Mouse (Mus musculus) midbrain, postnatal 0 days (tissue): ENCODE measurements around the gene Mcoln1. TPM values are rescaled to one million over a fixed set of nuclear protein-coding genes. Genes with fewer than 3 reads are reported as not detected.

Experiments
- ATAC-seq: fragments of 200-750 bp; cut with Nextera tagmentation; 2 replicates; pipeline ENCODE4 v1.8.0; 2017; ENCODE audit warnings: moderate number of reproducible peaks, mild to moderate bottlenecking, moderate TSS enrichment, moderate library complexity; ENCODE audit not compliant: low FRiP score
- DNase-seq: peaks from one replicate; pipeline ENCODE4 v3.0.0-alpha.2; 2015; ENCODE audit warnings: low spot score
- H3K27ac ChIP-seq: fragments of 300-500 bp; sonication (generic); 2 replicates; pipeline ENCODE4 v1.5.1; 2014; ENCODE audit warnings: low read depth, mild to moderate bottlenecking, low read length, mixed read lengths
- H3K27me3 ChIP-seq: fragments of 300-500 bp; sonication (generic); 2 replicates; pipeline ENCODE4 v1.6.1; 2014; ENCODE audit warnings: low read length, control low read depth, mixed read lengths; ENCODE audit not compliant: insufficient read depth
- H3K36me3 ChIP-seq: fragments of 300-500 bp; sonication (generic); 2 replicates; pipeline ENCODE4 v1.6.1; 2014; ENCODE audit warnings: low read length, control low read depth, mixed read lengths; ENCODE audit not compliant: insufficient read depth
- H3K4me1 ChIP-seq: fragments of 300-500 bp; sonication (generic); 2 replicates; pipeline ENCODE4 v1.6.1; 2014; ENCODE audit warnings: mild to moderate bottlenecking, control low read depth, antibody characterized with exemption, low read length, mixed read lengths; ENCODE audit not compliant: insufficient read depth
- H3K4me2 ChIP-seq: fragments of 300-500 bp; sonication (generic); 2 replicates; pipeline ENCODE4 v1.6.1; 2014; ENCODE audit warnings: low read depth, mild to moderate bottlenecking, low read length, mixed read lengths; ENCODE audit not compliant: poor library complexity, severe bottlenecking
- H3K4me3 ChIP-seq: fragments of 300-500 bp; sonication (generic); 2 replicates; pipeline ENCODE4 v1.5.1; 2014; ENCODE audit warnings: low read depth, mild to moderate bottlenecking, low read length, moderate library complexity
- H3K9ac ChIP-seq: fragments of 300-500 bp; sonication (generic); replicated peaks from 2 replicates; pipeline ENCODE4 v1.6.1; 2014; ENCODE audit warnings: mild to moderate bottlenecking, low read length, moderate library complexity, mixed read lengths; ENCODE audit not compliant: poor library complexity, severe bottlenecking
- H3K9me3 ChIP-seq: fragments of 300-500 bp; sonication (generic); 2 replicates; pipeline ENCODE4 v1.6.1; 2016; ENCODE audit warnings: low read length, control low read depth
- CTCF ChIP-seq: IDR thresholded peaks from 2 replicates; pipeline ENCODE4 v1.5.1; 2016; ENCODE audit warnings: antibody characterized with exemption, mild to moderate bottlenecking
- WGBS: fragments of 180-500 bp; shearing (Covaris S2); extraction: QIAGEN DNeasy Blood & Tissue Kit; methylation state at CpG from one replicate; pipeline ENCODE4 v1.1.7; 2014; 5-methylcytosine and 5-hydroxymethylcytosine counted together
- polyA plus RNA-seq: library from polyadenylated mRNA; unstranded; fragments of >200 nt; fragmentation: Nextera tagmentation; extraction: Ambion mirVana; gene quantifications from 2 replicates; pipeline ENCODE4 v1.2.1, GENCODE M21; 2015
- total RNA-seq: library from RNA; depleted of rRNA; stranded (reverse); fragments of >200 nt; gene quantifications from 2 replicates; pipeline ENCODE4 v1.2.3, GENCODE M21; 2014

Mcoln1 gene
- total and polyA plus RNA-seq, 2 experiments from 2014 or later = 108 to 116 TPM

- Histone ChIP-seq H3K9ac (no peak overlapping the region), H3K27ac (no peak overlapping the region), H3K9me3 (no peaks in the 10 kb centered on the region), H3K27me3 (no peaks in the 10 kb centered on the region), H3K4me3 (no peak overlapping the region), H3K4me1 (peaks cover 5% of the 10 kb centered on the region; the same call in 1 of the 2 replicates), H3K4me2 (no peak overlapping the region), H3K36me3 (no peaks in the 10 kb centered on the region)
- 76% methylated on average over 4 of the region's 4 CpGs for WGBS
- no peak for DNase-seq
- ATAC-seq = no peak
- no peak for TF ChIP-seq CTCF
These were observed 20.0 kb upstream of the Mcoln1 start for GRCm38 (mm10) chr8:3480221-3480785.

GRCm38 (mm10) chr8:3481605-3482004 lies 18.7 kb upstream of the Mcoln1 start:
- TF ChIP-seq CTCF = no peak
- Histone ChIP-seq H3K27ac (no peak overlapping the region), H3K9me3 (no peaks in the 10 kb centered on the region), H3K9ac (no peak overlapping the region), H3K4me1 (no peaks in the 10 kb centered on the region), H3K27me3 (no peaks in the 10 kb centered on the region), H3K4me3 (no peak overlapping the region), H3K4me2 (no peak overlapping the region), H3K36me3 (no peaks in the 10 kb centered on the region)
- ATAC-seq (no peak), DNase-seq (no peak)
- 63% methylated on average over 5 of the region's 5 CpGs for WGBS

- ATAC-seq (no peak), DNase-seq (no peak)
- H3K36me3 ChIP-seq = no peaks in the 10 kb centered on the region
- H3K9ac ChIP-seq = no peak overlapping the region
- H3K4me3 ChIP-seq = no peak overlapping the region
- no peak overlapping the region for H3K27ac ChIP-seq
- H3K4me1 ChIP-seq = no peaks in the 10 kb centered on the region
- WGBS = 88% methylated on average over 22 of the region's 22 CpGs
- no peaks in the 10 kb centered on the region for H3K9me3 ChIP-seq
- H3K27me3 ChIP-seq = no peaks in the 10 kb centered on the region
- H3K4me2 ChIP-seq = no peak overlapping the region
- no peak for TF ChIP-seq CTCF
These were observed 18.0 kb upstream of the Mcoln1 start for GRCm38 (mm10) chr8:3482240-3482740.

GRCm38 (mm10) chr8:3483546-3483945 lies 16.7 kb upstream of the Mcoln1 start:
- H3K9me3 ChIP-seq = no peaks in the 10 kb centered on the region
- DNase-seq (no peak), ATAC-seq (no peak)
- no peak overlapping the region for H3K9ac ChIP-seq
- no peaks in the 10 kb centered on the region for H3K36me3 ChIP-seq
- no peak for TF ChIP-seq CTCF
- no peak overlapping the region for H3K4me2 ChIP-seq
- H3K4me1 ChIP-seq = no peaks in the 10 kb centered on the region
- no peak overlapping the region for H3K27ac ChIP-seq
- H3K27me3 ChIP-seq = no peaks in the 10 kb centered on the region
- WGBS = 88% methylated on average over 7 of the region's 7 CpGs
- no peak overlapping the region for H3K4me3 ChIP-seq

GRCm38 (mm10) chr8:3485192-3485591 lies 15.1 kb upstream of the Mcoln1 start:
- H3K9me3 ChIP-seq = no peaks in the 10 kb centered on the region
- H3K4me1 ChIP-seq = no peaks in the 10 kb centered on the region
- H3K36me3 ChIP-seq = no peaks in the 10 kb centered on the region
- H3K4me3 ChIP-seq = no peak overlapping the region
- no peak for DNase-seq
- no peak overlapping the region for H3K4me2 ChIP-seq
- WGBS = 34% methylated on average over 5 of the region's 5 CpGs
- H3K27me3 ChIP-seq = no peaks in the 10 kb centered on the region
- ATAC-seq = no peak
- no peak overlapping the region for H3K9ac ChIP-seq
- no peak for TF ChIP-seq CTCF
- no peak overlapping the region for H3K27ac ChIP-seq

- 1% methylated on average over 54 of the region's 64 CpGs for WGBS
- peak; percentile 86 for DNase-seq
- Histone ChIP-seq H3K27me3 (no peaks in the 10 kb centered on the region), H3K9me3 (no peaks in the 10 kb centered on the region), H3K4me1 (0 out of 2 replicates have a peak, but pooled peaks cover 6% of the 10 kb centered on the region), H3K4me2 (peak within 1 kb of the TSS; percentile 70), H3K4me3 (peak within 1 kb of the TSS; percentile 86), H3K36me3 (peaks cover 20% of the 10 kb centered on the region), H3K27ac (peak within 1 kb of the TSS; percentile 96), H3K9ac (peak within 1 kb of the TSS; percentile 99)
- TF ChIP-seq CTCF = no peak
- peak; percentile 88 for ATAC-seq
These were observed 7.1 kb upstream of the Mcoln1 start, which contains the start of gene Zfp358 for GRCm38 (mm10) chr8:3492901-3493844. Gene Zfp358 (plus strand): TSS chr8:3493138.
